Mouse (Mus musculus) embryonic facial prominence, embryonic 10.5 days (tissue): ENCODE measurements around the gene 1300017J02Rik. TPM values are rescaled to one million over a fixed set of nuclear protein-coding genes. Genes with fewer than 3 reads are reported as not detected.
A peak's percentile ranks its signal among the peaks of the same experiment; 100 is the strongest.

Experiments used
- DNase-seq: peaks from one replicate; pipeline ENCODE4 v3.0.0-alpha.2; 2017; ENCODE audit warnings: low spot score
- H3K27ac ChIP-seq: fragments of 300-500 bp; sonication (generic); replicated peaks from 2 replicates; pipeline ENCODE4 v1.5.1; 2016; ENCODE audit warnings: mild to moderate bottlenecking
- H3K27me3 ChIP-seq: fragments of 300-500 bp; sonication (generic); replicated peaks from 2 replicates; pipeline ENCODE4 v1.6.1; 2016; ENCODE audit warnings: low read depth, mild to moderate bottlenecking; ENCODE audit not compliant: poor library complexity, severe bottlenecking
- H3K36me3 ChIP-seq: fragments of 300-500 bp; sonication (generic); replicated peaks from 2 replicates; pipeline ENCODE4 v1.6.1; 2016; ENCODE audit warnings: mild to moderate bottlenecking, moderate library complexity
- H3K4me1 ChIP-seq: fragments of 300-500 bp; sonication (generic); 2 replicates; pipeline ENCODE4 v1.6.1; 2016
- H3K4me3 ChIP-seq: fragments of 300-500 bp; sonication (generic); 2 replicates; pipeline ENCODE4 v1.5.1; 2016; ENCODE audit warnings: mild to moderate bottlenecking, moderate library complexity
- H3K9me3 ChIP-seq: fragments of 300-500 bp; sonication (generic); 2 replicates; pipeline ENCODE4 v1.6.1; 2016; ENCODE audit warnings: mild to moderate bottlenecking
- WGBS: fragments of 180-500 bp; shearing (Covaris S2); methylation state at CpG from one replicate; pipeline ENCODE4 v1.1.7; 2016; 5-methylcytosine and 5-hydroxymethylcytosine counted together
- polyA plus RNA-seq: library from polyadenylated mRNA; unstranded; fragments of >200 nt; fragmentation: Nextera tagmentation; extraction: Ambion mirVana; gene quantifications from 2 replicates; pipeline ENCODE4 v1.2.1, GENCODE M21; 2016

1300017J02Rik gene
- polyA plus RNA-seq, 1 experiment from 2014 or later, result 4.0 TPM

- H3K27me3 ChIP-seq, result no peaks in the 10 kb centered on the region
- no peak for DNase-seq
- no peak overlapping the region for H3K27ac ChIP-seq
- no peaks in the 10 kb centered on the region for H3K9me3 ChIP-seq
- H3K4me1 ChIP-seq, result peaks cover 32% of the 10 kb centered on the region
- 83% methylated on average over 13 of the region's 13 CpGs for WGBS
- no peak overlapping the region for H3K4me3 ChIP-seq
- no peaks in the 10 kb centered on the region for H3K36me3 ChIP-seq
Observed at GRCm38 (mm10) chr9:103228370-103229003, 76.4 kb downstream of the 1300017J02Rik start.

- Histone ChIP-seq H3K9me3 (no peaks in the 10 kb centered on the region), H3K4me1 (peaks cover 27% of the 10 kb centered on the region), H3K27ac (no peak overlapping the region), H3K4me3 (no peak overlapping the region), H3K27me3 (no peaks in the 10 kb centered on the region), H3K36me3 (no peaks in the 10 kb centered on the region)
- no peak for DNase-seq
- 90% methylated on average over 16 of the region's 16 CpGs for WGBS
Observed at GRCm38 (mm10) chr9:103227760-103228159, 77.1 kb downstream of the 1300017J02Rik start.

GRCm38 (mm10) chr9:103226806-103227205 is 78.1 kb downstream of the 1300017J02Rik start:
- no peak overlapping the region for H3K27ac ChIP-seq
- H3K9me3 ChIP-seq, result no peaks in the 10 kb centered on the region
- no peaks in the 10 kb centered on the region for H3K36me3 ChIP-seq
- peaks cover 24% of the 10 kb centered on the region for H3K4me1 ChIP-seq
- no peak overlapping the region for H3K4me3 ChIP-seq
- no peaks in the 10 kb centered on the region for H3K27me3 ChIP-seq
- 94% methylated on average over 15 of the region's 15 CpGs for WGBS
- DNase-seq, result no peak

GRCm38 (mm10) chr9:103225464-103225863 is 79.4 kb downstream of the 1300017J02Rik start:
- no peak overlapping the region for H3K4me3 ChIP-seq
- DNase-seq, result peak; percentile 30
- peaks cover 21% of the 10 kb centered on the region for H3K4me1 ChIP-seq
- no peaks in the 10 kb centered on the region for H3K36me3 ChIP-seq
- H3K9me3 ChIP-seq, result no peaks in the 10 kb centered on the region
- H3K27ac ChIP-seq, result no peak overlapping the region
- 65% methylated on average over 3 of the region's 3 CpGs for WGBS
- no peaks in the 10 kb centered on the region for H3K27me3 ChIP-seq

GRCm38 (mm10) chr9:103224721-103225120 is 80.2 kb downstream of the 1300017J02Rik start:
- Histone ChIP-seq H3K9me3 (no peaks in the 10 kb centered on the region), H3K4me1 (peaks cover 13% of the 10 kb centered on the region), H3K36me3 (no peaks in the 10 kb centered on the region), H3K4me3 (no peak overlapping the region), H3K27me3 (no peaks in the 10 kb centered on the region), H3K27ac (no peak overlapping the region)
- DNase-seq, result no peak
- WGBS, result 90% methylated on average over 7 of the region's 7 CpGs

DNA sequence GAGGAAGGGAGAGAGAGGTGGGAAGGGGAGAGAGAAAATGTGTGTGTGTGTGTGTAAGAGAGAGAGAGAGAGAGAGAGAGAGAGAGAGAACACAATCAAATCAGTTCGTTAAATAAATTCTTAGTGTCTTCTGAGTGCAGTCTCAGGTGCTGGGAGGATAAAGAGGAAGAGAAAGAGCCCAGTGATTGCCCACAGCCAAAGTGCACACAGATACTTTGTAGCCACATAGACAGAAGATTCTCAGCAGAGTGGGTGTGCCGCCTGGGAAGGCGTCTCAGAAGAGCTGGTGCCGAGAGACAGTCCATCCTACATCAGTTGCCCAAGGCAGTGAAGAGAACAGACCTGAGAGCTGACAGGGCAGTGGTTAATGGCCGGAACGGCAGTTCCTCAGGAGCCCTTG is 90.6 kb downstream of the 1300017J02Rik start:
- H3K27ac ChIP-seq, result no peak overlapping the region
- no peaks in the 10 kb centered on the region for H3K36me3 ChIP-seq
- no peaks in the 10 kb centered on the region for H3K4me1 ChIP-seq
- WGBS, result 85% methylated on average over 6 of the region's 6 CpGs
- no peak for DNase-seq
- no peaks in the 10 kb centered on the region for H3K27me3 ChIP-seq
- H3K4me3 ChIP-seq, result no peak overlapping the region
- H3K9me3 ChIP-seq, result no peaks in the 10 kb centered on the region

DNA sequence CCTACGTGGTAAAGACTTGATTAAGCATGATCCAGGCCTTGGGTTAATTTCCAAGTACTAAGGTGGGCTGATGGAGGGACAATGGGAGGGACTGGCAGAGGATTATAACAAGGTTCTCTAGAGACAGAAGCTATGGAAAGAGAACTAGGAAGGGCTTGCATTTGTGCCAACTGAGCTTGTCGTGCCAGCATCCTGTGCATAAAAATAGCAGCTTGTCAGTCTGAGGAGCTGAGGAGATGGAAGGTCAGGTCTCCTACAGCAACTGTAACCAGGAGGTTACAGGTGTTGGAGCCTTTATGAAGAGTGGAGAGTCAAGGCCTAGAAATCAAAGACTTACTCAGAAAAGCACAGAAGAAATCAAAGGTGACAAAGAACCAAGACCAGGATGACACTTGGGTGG is 91.3 kb downstream of the 1300017J02Rik start:
- no peaks in the 10 kb centered on the region for H3K36me3 ChIP-seq
- H3K4me1 ChIP-seq, result no peaks in the 10 kb centered on the region
- H3K4me3 ChIP-seq, result no peak overlapping the region
- no peaks in the 10 kb centered on the region for H3K27me3 ChIP-seq
- 73% methylated on average over 2 of the region's 2 CpGs for WGBS
- no peaks in the 10 kb centered on the region for H3K9me3 ChIP-seq
- DNase-seq, result no peak
- H3K27ac ChIP-seq, result no peak overlapping the region

GRCm38 (mm10) chr9:103212654-103213420 is 92.0 kb downstream of the 1300017J02Rik start:
- DNase-seq, result no peak
- no peaks in the 10 kb centered on the region for H3K27me3 ChIP-seq
- no peaks in the 10 kb centered on the region for H3K4me1 ChIP-seq
- no peak overlapping the region for H3K4me3 ChIP-seq
- no peak overlapping the region for H3K27ac ChIP-seq
- H3K9me3 ChIP-seq, result no peaks in the 10 kb centered on the region
- no peaks in the 10 kb centered on the region for H3K36me3 ChIP-seq
- WGBS, result 83% methylated on average over 28 of the region's 28 CpGs

GRCm38 (mm10) chr9:103208802-103209423 is 96.0 kb downstream of the 1300017J02Rik start:
- H3K27me3 ChIP-seq, result no peaks in the 10 kb centered on the region
- no peaks in the 10 kb centered on the region for H3K4me1 ChIP-seq
- H3K9me3 ChIP-seq, result no peaks in the 10 kb centered on the region
- H3K4me3 ChIP-seq, result no peak overlapping the region
- H3K36me3 ChIP-seq, result no peaks in the 10 kb centered on the region
- DNase-seq, result no peak
- 47% methylated on average over 6 of the region's 6 CpGs for WGBS
- H3K27ac ChIP-seq, result no peak overlapping the region

- Histone ChIP-seq H3K36me3 (no peaks in the 10 kb centered on the region), H3K4me1 (no peaks in the 10 kb centered on the region), H3K27me3 (no peaks in the 10 kb centered on the region), H3K4me3 (peak overlapping the region; percentile 38; the same call in 1 of the 2 replicates), H3K27ac (no peak overlapping the region), H3K9me3 (no peaks in the 10 kb centered on the region)
- peak; percentile 85 for DNase-seq
- WGBS, result 9% methylated on average over 16 of the region's 16 CpGs
Observed at GRCm38 (mm10) chr9:103207846-103208245, 97.0 kb downstream of the 1300017J02Rik start.

- DNase-seq, result no peak
- 91% methylated on average over 5 of the region's 5 CpGs for WGBS
- no peaks in the 10 kb centered on the region for H3K36me3 ChIP-seq
- no peaks in the 10 kb centered on the region for H3K9me3 ChIP-seq
- H3K4me3 ChIP-seq, result no peak overlapping the region
- peaks cover 4% of the 10 kb centered on the region; the same call in 1 of the 2 replicates for H3K4me1 ChIP-seq
- H3K27me3 ChIP-seq, result no peaks in the 10 kb centered on the region
- H3K27ac ChIP-seq, result no peak overlapping the region
Observed at GRCm38 (mm10) chr9:103205786-103206185, 99.1 kb downstream of the 1300017J02Rik start.

GRCm38 (mm10) chr9:103201561-103202260 is 103.2 kb downstream of the 1300017J02Rik start, which contains the start of gene Srprb:
Gene Srprb (minus strand): TSS chr9:103202137.
- under 1% methylated on average over 45 of the region's 45 CpGs for WGBS
- DNase-seq, result peak; percentile 92
- Histone ChIP-seq H3K27ac (peak within 1 kb of the TSS; percentile 94), H3K9me3 (no peaks in the 10 kb centered on the region), H3K4me3 (peak within 1 kb of the TSS; percentile 87), H3K27me3 (no peaks in the 10 kb centered on the region), H3K4me1 (peaks cover 8% of the 10 kb centered on the region; the same call in 1 of the 2 replicates), H3K36me3 (peaks cover 38% of the 10 kb centered on the region)
